Mouse (Mus musculus) bone marrow macrophage, adult 2 months (primary cell): Measurements from ENCODE around the gene Arl5c.

Source experiments
- CTCF ChIP-seq: IDR thresholded peaks from 2 replicates; pipeline ENCODE4 v1.5.1; 2012; ENCODE audit warnings: low read depth, mild to moderate bottlenecking, low read length, moderate library complexity
- POLR2A ChIP-seq: IDR thresholded peaks from 2 replicates; pipeline ENCODE4 v1.6.1; 2012; ENCODE audit warnings: mild to moderate bottlenecking, low read depth, low read length, borderline replicate concordance

DNA sequence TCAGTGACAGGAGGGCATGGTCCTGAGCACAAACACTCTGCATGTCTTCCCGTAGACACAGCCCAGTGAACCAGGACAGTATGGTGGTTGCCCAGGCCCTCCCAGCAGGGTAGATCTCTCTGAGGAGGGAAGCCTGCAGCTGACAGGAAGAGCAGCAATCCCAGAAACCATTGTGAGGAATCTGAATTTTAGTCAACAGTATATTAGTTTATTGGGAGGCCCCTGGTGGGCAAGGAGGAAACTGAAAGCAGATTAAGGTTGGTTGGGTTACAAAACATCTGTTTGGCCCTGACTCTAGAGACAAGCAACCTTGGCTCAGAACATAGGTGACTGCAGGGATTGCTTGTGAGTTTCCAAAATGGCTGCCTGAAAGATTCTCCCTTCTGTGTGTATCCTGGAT is 12.0 kb downstream of the Arl5c start:
- TF ChIP-seq CTCF (no peak), POLR2A (no peak)
